Mouse (Mus musculus): Measurements from ENCODE around the gene Ppp2r1b.

Gene Ppp2r1b

GRCm38 (mm10) chr9:50920933-50921895, 76.1 kb downstream of the Ppp2r1b start:
- no peak for DNase-seq

GRCm38 (mm10) chr9:50922363-50923153, 77.5 kb downstream of the Ppp2r1b start:
- DNase-seq = no peak

GRCm38 (mm10) chr9:50924454-50924853, 79.4 kb downstream of the Ppp2r1b start:
- DNase-seq = no peak

- peak in 1 of 2 experiments; percentile 24 for DNase-seq
Observed at GRCm38 (mm10) chr9:50925801-50926200, 80.7 kb downstream of the Ppp2r1b start.

DNA sequence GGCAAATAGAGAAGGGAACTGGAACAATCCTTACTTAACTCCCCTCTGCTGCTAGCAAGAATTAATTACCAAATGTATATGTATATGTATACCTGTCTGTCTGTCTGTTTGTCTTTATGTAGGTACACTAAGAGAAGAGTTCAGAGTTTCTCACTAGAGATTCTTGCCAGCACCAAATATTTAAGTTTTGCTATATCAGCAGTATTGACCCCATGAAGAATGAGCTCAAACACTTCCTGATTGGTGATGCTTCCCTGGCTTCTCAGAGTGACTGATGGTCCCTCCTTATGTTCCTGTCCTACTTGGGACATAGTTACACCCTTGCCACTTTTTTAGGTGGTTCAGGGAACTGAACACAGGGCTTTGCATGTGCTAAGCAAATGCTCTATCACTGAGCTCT, 84.9 kb downstream of the Ppp2r1b start:
- DNase-seq = no peak

DNA sequence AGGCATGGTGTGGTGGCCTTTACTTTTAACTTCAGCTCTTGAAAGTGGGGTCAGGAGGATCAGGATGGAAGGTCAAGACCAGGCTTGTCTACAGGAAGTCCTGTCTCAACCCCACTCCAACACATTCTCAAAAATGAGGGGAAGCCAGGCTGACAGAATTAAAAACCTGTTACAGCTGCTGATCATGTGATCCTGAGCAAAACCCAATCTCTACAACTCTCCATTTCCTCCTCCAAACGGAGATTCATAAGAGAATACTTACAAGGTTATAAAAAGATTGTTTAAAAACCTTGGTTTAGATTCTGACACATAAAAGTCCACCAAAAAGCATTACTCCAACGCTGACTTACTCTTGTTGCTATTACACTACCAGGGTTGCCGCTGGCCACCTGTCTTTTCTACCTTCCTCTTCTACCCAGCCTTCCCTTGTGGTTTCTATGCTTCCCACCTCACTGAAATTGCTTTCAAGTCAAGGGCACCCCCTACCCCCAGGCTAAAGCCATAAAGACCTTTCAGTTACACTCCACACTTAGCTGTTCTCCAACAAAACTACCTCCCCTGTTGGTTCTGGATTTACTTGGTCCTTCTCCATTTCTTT, 96.8 kb downstream of the Ppp2r1b start:
- no peak for DNase-seq

DNA sequence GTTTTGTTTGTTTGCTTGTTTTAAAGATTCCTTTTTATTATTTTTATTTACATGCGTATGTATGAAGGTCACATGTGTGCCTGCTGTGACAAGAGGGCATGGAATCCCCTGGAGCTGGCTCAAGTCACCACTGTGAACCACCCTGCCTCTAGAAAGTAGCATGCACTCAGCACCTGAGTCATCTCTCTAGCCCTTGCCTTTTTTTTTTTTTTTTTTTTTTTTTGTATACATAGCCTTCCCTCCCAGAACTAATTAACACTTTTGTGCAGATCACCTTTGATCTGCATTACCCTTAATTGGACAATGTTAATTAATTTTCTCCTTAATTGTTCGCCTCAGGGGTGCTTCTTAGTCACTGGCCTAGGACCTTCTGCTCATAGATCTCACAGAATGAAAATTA, 97.6 kb downstream of the Ppp2r1b start:
- no peak for DNase-seq

Data from lung, adult 18-20 months (tissue).